Mouse (Mus musculus) limb, embryonic 14.5 days (tissue): Measurements from ENCODE around the gene Pgc. TPM values are rescaled to one million over a fixed set of nuclear protein-coding genes. Genes with fewer than 3 reads are reported as not detected.

ENCODE experiments used
- ATAC-seq: fragments of 200-750 bp; cut with Nextera tagmentation; 2 replicates; pipeline ENCODE4 v1.8.0; 2017; ENCODE audit warnings: low read depth, moderate number of reproducible peaks, moderate TSS enrichment; ENCODE audit not compliant: low FRiP score
- DNase-seq: peaks from one replicate; pipeline ENCODE4 v3.0.0-alpha.2; 2015; ENCODE audit warnings: low spot score
- H3K27ac ChIP-seq: fragments of 300-500 bp; sonication (generic); replicated peaks from 2 replicates; pipeline ENCODE4 v1.5.1; 2014; ENCODE audit warnings: low read depth, mild to moderate bottlenecking, low read length, moderate library complexity, mixed read lengths
- H3K27me3 ChIP-seq: fragments of 300-500 bp; sonication (generic); 2 replicates; pipeline ENCODE4 v1.6.1; 2014; ENCODE audit warnings: low read length, mixed read lengths; ENCODE audit not compliant: control insufficient read depth, insufficient read depth
- H3K36me3 ChIP-seq: fragments of 300-500 bp; sonication (generic); 2 replicates; pipeline ENCODE4 v1.6.1; 2014; ENCODE audit warnings: mild to moderate bottlenecking, low read length, moderate library complexity, mixed read lengths; ENCODE audit not compliant: control insufficient read depth, insufficient read depth
- H3K4me1 ChIP-seq: fragments of 300-500 bp; sonication (generic); 2 replicates; pipeline ENCODE4 v1.6.1; 2014; ENCODE audit warnings: antibody characterized with exemption, low read length, mixed read lengths; ENCODE audit not compliant: control insufficient read depth, insufficient read depth
- H3K4me2 ChIP-seq: fragments of 300-500 bp; sonication (generic); replicated peaks from 2 replicates; pipeline ENCODE4 v1.6.1; 2014; ENCODE audit warnings: low read depth, mild to moderate bottlenecking, low read length, moderate library complexity; ENCODE audit not compliant: severe bottlenecking
- H3K4me3 ChIP-seq: fragments of 300-500 bp; sonication (generic); replicated peaks from 2 replicates; pipeline ENCODE4 v1.5.1; 2014; ENCODE audit warnings: low read length
- H3K9ac ChIP-seq: fragments of 300-500 bp; sonication (generic); 2 replicates; pipeline ENCODE4 v1.6.1; 2014; ENCODE audit warnings: mild to moderate bottlenecking, low read depth, low read length, moderate library complexity; ENCODE audit not compliant: severe bottlenecking
- H3K9me3 ChIP-seq: fragments of 300-500 bp; sonication (generic); 2 replicates; pipeline ENCODE4 v1.6.1; 2016; ENCODE audit warnings: low read length; ENCODE audit not compliant: control insufficient read depth
- POLR2A ChIP-seq: fragments of 200-500 bp; IDR thresholded peaks from 2 replicates; pipeline ENCODE4 v1.8.0; 2012; ENCODE audit warnings: inconsistent platforms, mild to moderate bottlenecking, moderate library complexity, borderline replicate concordance; ENCODE audit not compliant: insufficient read depth, insufficient read length; ENCODE audit errors: extremely low read depth
- WGBS: fragments of 180-500 bp; shearing (Covaris S2); extraction: QIAGEN DNeasy Blood & Tissue Kit; methylation state at CpG from one replicate; pipeline ENCODE4 v1.1.7; 2014; 5-methylcytosine and 5-hydroxymethylcytosine counted together
- polyA plus RNA-seq, 2 experiments: library from polyadenylated mRNA; depleted of rRNA in 1 of 2; stranded (reverse) in 1 of 2; unstranded in 1 of 2; fragments of >200 nt; fragmentation: Nextera tagmentation in 1 of 2; extraction: Ambion mirVana in 1 of 2; gene quantifications; 2 replicates each; pipeline versions ENCODE4 v1.2.1 to v1.2.3; 2012 to 2014

Pgc gene
- polyA plus RNA-seq, 2 experiments, result 0.18 to 0.55 TPM

DNA sequence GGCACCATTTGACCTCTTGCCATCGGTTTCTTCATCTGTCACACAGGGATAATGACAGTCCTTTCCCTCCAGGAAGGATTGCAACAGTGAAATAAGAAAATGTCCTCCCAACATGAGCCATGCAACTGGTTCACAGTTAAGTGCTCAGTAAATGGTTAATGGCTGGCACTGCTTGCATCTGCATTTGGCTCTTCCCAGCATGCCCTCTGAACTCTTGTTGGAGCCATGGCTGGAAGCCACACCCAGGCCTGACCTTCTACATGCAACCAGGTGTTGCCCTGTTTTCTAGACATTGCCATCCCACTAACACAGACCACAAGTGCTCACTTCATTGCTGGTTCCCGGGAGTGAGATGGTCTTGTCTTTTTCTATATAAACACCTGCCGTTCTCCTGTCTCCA is 18.7 kb upstream of the Pgc start:
- Histone ChIP-seq H3K4me2 (no peak overlapping the region), H3K36me3 (peaks cover 14% of the 10 kb centered on the region), H3K9ac (no peak overlapping the region), H3K4me1 (no peaks in the 10 kb centered on the region), H3K27ac (no peak overlapping the region), H3K9me3 (no peaks in the 10 kb centered on the region), H3K27me3 (no peaks in the 10 kb centered on the region), H3K4me3 (no peak overlapping the region)
- DNase-seq (no peak), ATAC-seq (no peak)
- WGBS, result 79% methylated on average over 3 of the region's 3 CpGs
- TF ChIP-seq POLR2A, result no peak

DNA sequence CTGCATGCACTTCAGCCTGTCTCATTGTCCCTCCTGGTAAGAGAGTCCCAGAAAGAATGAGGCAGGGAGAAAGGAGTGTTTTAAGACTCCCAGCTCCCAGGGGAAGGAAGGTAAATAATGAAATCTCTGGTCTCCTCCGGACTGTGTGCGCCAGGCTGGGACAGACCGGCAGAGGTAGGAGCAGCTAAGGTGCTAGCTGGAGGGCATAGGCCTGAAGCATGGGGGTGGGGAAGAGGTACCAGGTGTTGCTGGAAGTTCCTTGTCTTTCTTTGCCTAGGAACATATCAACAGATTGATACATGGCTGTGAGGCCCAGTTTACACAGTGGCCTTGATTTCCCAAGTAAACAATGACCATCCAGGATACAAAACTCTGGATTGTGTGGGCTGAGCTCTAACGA is 17.7 kb upstream of the Pgc start:
- Histone ChIP-seq H3K4me1 (no peaks in the 10 kb centered on the region), H3K36me3 (peaks cover 4% of the 10 kb centered on the region), H3K4me3 (no peak overlapping the region), H3K9ac (no peak overlapping the region), H3K27ac (no peak overlapping the region), H3K4me2 (no peak overlapping the region), H3K27me3 (no peaks in the 10 kb centered on the region), H3K9me3 (no peaks in the 10 kb centered on the region)
- WGBS, result 68% methylated on average over 4 of the region's 4 CpGs
- DNase-seq (no peak), ATAC-seq (no peak)
- TF ChIP-seq POLR2A, result no peak

DNA sequence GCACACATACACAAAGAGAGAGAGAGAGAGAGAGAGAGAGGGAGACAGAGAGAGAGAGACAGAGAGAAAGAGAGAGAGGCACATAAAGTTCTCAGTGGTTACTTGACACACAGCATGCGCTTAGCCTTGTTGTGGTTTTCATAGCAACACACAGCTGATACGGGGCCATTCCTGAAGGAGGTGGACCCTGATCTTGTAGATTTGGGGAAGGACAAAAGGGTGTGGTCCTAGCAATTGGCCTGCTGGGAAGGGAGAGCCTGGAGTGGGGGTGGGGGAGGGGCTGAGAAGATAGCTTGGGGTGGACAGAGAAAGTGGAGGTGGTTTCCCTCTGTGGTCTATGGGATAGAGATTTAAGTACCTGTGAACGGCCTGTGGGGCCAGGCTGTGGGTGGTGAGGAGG is 16.6 kb upstream of the Pgc start:
- DNase-seq, result no peak
- no peak for TF ChIP-seq POLR2A
- Histone ChIP-seq H3K4me1 (no peaks in the 10 kb centered on the region), H3K27me3 (no peaks in the 10 kb centered on the region), H3K27ac (no peak overlapping the region), H3K4me2 (no peak overlapping the region), H3K36me3 (no peaks in the 10 kb centered on the region; the same call in 1 of the 2 replicates), H3K9me3 (no peaks in the 10 kb centered on the region), H3K9ac (no peak overlapping the region), H3K4me3 (no peak overlapping the region)
- WGBS, result 67% methylated on average over 3 of the region's 3 CpGs
- no peak for ATAC-seq

DNA sequence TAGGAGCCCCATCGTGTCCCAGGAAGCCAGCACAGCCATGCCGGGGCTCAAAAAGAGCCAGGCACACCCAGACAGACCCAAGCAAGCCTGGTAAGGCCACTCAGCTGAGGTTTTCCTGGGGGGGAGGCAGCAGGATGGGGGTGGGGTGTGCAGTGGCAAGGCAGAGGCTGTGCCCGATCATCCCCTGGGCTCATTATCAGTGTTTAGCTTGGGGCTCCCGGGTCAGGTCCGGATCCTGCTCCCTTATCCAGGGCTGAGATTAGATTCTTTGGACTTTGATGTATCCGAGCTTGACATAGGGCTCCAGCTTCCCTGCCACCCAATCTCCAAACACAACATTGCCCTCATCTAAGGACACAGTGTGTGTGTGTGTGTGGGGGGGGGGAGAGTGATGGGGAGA is 14.8 kb upstream of the Pgc start:
- ATAC-seq, result no peak
- H3K9me3 ChIP-seq, result no peaks in the 10 kb centered on the region
- H3K9ac ChIP-seq, result no peak overlapping the region
- H3K27ac ChIP-seq, result no peak overlapping the region
- no peak for DNase-seq
- no peaks in the 10 kb centered on the region for H3K27me3 ChIP-seq
- no peak overlapping the region for H3K4me3 ChIP-seq
- no peaks in the 10 kb centered on the region for H3K36me3 ChIP-seq
- no peak overlapping the region for H3K4me2 ChIP-seq
- 61% methylated on average over 6 of the region's 6 CpGs for WGBS
- no peaks in the 10 kb centered on the region for H3K4me1 ChIP-seq
- TF ChIP-seq POLR2A, result no peak

DNA sequence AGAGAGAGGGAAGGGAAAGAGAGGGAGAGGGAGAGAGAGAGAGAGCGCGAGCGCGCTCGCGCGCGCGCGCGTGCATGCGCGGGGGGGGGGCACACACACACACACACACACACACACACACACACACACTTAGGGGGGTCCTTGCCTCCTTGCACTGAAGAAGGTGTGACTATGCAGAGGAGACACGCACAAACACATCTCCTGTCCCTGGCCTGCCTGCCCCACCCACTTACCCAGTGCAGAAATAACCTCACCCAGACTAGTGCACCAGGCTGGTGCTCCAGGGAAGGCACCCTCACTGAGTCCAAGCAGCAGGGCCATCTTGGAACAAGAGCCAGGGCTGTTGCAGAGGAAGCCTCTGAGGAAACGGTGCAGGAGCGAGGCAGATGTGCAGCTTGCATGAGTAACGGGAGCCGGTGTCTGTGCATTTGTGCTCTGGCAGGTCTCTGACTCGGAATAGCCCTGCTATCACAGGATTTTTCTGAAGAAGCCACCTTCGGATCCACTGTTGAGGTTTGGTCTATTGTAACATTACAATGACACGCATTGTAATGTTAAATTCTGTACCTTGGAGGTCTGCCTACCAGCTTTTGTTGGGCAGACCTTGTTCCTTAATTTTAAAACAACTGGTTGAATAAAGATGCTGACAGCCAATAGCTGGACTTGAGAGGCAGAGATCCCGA is 13.6 kb upstream of the Pgc start:
- ATAC-seq, result no peak
- Histone ChIP-seq H3K9me3 (no peaks in the 10 kb centered on the region), H3K4me3 (no peak overlapping the region), H3K27me3 (no peaks in the 10 kb centered on the region), H3K4me2 (no peak overlapping the region), H3K4me1 (no peaks in the 10 kb centered on the region), H3K27ac (no peak overlapping the region), H3K9ac (no peak overlapping the region), H3K36me3 (no peaks in the 10 kb centered on the region)
- WGBS, result 67% methylated on average over 21 of the region's 22 CpGs
- no peak for DNase-seq
- TF ChIP-seq POLR2A, result no peak

DNA sequence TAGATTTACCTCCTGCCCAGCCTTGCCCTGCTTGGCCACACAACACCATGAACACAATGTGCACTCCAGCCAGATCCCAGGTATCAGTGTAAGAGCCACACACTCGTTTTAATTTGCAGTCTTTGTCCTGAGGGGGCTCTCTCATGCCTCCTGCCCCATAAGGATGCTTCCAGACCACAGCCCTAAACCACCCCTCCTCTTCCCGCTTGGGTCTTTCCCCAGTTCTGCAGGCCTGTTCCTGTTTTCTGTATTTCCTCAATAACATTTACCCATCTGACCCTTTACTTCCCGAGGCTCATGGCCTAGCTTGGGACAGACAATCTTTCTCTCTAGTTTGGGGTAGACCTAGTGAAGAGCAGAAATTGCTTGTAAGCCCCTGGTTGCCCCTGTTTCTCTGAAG is 11.6 kb upstream of the Pgc start:
- ATAC-seq, result no peak
- no peaks in the 10 kb centered on the region for H3K27me3 ChIP-seq
- 56% methylated on average over 3 of the region's 3 CpGs for WGBS
- H3K4me2 ChIP-seq, result no peak overlapping the region
- no peak for TF ChIP-seq POLR2A
- no peak overlapping the region for H3K27ac ChIP-seq
- no peaks in the 10 kb centered on the region for H3K36me3 ChIP-seq
- DNase-seq, result no peak
- no peak overlapping the region for H3K4me3 ChIP-seq
- no peaks in the 10 kb centered on the region for H3K9me3 ChIP-seq
- no peak overlapping the region for H3K9ac ChIP-seq
- no peaks in the 10 kb centered on the region for H3K4me1 ChIP-seq
